Mouse (Mus musculus): ENCODE measurements around the gene H2-T3.
"Not testable (repeated sequence)": the region's sequence is repeated elsewhere in the genome, so short reads cannot be mapped to it uniquely, and the experiment has no call there.

H2-T3 gene

GRCm38 (mm10) chr17:36179446-36179845 is 10.6 kb downstream of the H2-T3 start:
- DNase-seq (ENCODE audit: low read depth, low spot score) = not testable (repeated sequence)

GRCm38 (mm10) chr17:36178938-36179337 is 11.1 kb downstream of the H2-T3 start:
- not testable (repeated sequence) for DNase-seq (ENCODE audit: low read depth, low spot score)

GRCm38 (mm10) chr17:36176132-36176531 is 14.0 kb downstream of the H2-T3 start:
- not testable (repeated sequence) for DNase-seq (ENCODE audit: low read depth, low spot score)

- DNase-seq (ENCODE audit: low read depth, low spot score) = no peak
These were observed 19.7 kb downstream of the H2-T3 start for GRCm38 (mm10) chr17:36170287-36170814.

- no peak for DNase-seq (ENCODE audit: low read depth, low spot score)
These were observed 20.3 kb downstream of the H2-T3 start for GRCm38 (mm10) chr17:36169753-36170152.

- DNase-seq (ENCODE audit: low read depth, low spot score) = not testable (repeated sequence)
These were observed 21.0 kb downstream of the H2-T3 start for GRCm38 (mm10) chr17:36169094-36169493.

- DNase-seq (ENCODE audit: low read depth, low spot score) = no peak
These were observed 21.9 kb downstream of the H2-T3 start, which contains the start of gene Gm8909 for GRCm38 (mm10) chr17:36168039-36168652. Gene Gm8909 (minus strand): TSS chr17:36168537.

GRCm38 (mm10) chr17:36167306-36168038 is 22.6 kb downstream of the H2-T3 start:
- DNase-seq (ENCODE audit: low read depth, low spot score) = no peak

- DNase-seq (ENCODE audit: low read depth, low spot score) = not testable (repeated sequence)
These were observed 23.2 kb downstream of the H2-T3 start for GRCm38 (mm10) chr17:36166901-36167300.

- no peak for DNase-seq (ENCODE audit: low read depth, low spot score)
These were observed 28.7 kb downstream of the H2-T3 start for GRCm38 (mm10) chr17:36161129-36162051.

- not testable (repeated sequence) for DNase-seq (ENCODE audit: low read depth, low spot score)
These were observed 31.8 kb downstream of the H2-T3 start for GRCm38 (mm10) chr17:36158264-36158663.

- not testable (repeated sequence) for DNase-seq (ENCODE audit: low read depth, low spot score)
These were observed 32.3 kb downstream of the H2-T3 start for GRCm38 (mm10) chr17:36157782-36158181.

GRCm38 (mm10) chr17:36154271-36155149 is 35.6 kb downstream of the H2-T3 start:
- no peak for DNase-seq (ENCODE audit: low read depth, low spot score)

GRCm38 (mm10) chr17:36151200-36151599 is 38.9 kb downstream of the H2-T3 start:
- not testable (repeated sequence) for DNase-seq (ENCODE audit: low read depth, low spot score)

- DNase-seq (ENCODE audit: low read depth, low spot score) = not testable (repeated sequence)
These were observed 41.6 kb downstream of the H2-T3 start for GRCm38 (mm10) chr17:36148468-36148867.

GRCm38 (mm10) chr17:36146937-36147336 is 43.1 kb downstream of the H2-T3 start:
- not testable (repeated sequence) for DNase-seq (ENCODE audit: low read depth, low spot score)

GRCm38 (mm10) chr17:36145861-36146156 is 44.3 kb downstream of the H2-T3 start:
- not testable (repeated sequence) for DNase-seq (ENCODE audit: low read depth, low spot score)

GRCm38 (mm10) chr17:36145111-36145860 is 44.8 kb downstream of the H2-T3 start:
- no peak for DNase-seq (ENCODE audit: low read depth, low spot score)

- DNase-seq (ENCODE audit: low read depth, low spot score) = not testable (repeated sequence)
These were observed 53.7 kb downstream of the H2-T3 start for GRCm38 (mm10) chr17:36136299-36136848.

Data from c-Kit-negative CD71-positive TER-119-positive erythroid progenitor cells, embryonic 14.5 days (primary cell).